Comparison of ENCODE assay signal across 23 mouse cellular contexts in genomic region chr19:8831262-8831661, GRCm38 (mm10). TPM values are rescaled to one million over a fixed set of nuclear protein-coding genes. Genes with fewer than 3 reads are reported as not detected.
DNase-seq lines count a peak whose midpoint lies in the region; ATAC-seq and TF ChIP-seq lines count a peak whose summit lies in the region.
"Had no signal": no experiment of that assay in that cellular context is flagged by ENCODE, and none has a peak within 500 bp of the region (broad histone marks: within the 10 kb centered on the region; RNA-seq: fewer than 3 reads in every experiment).

No protein-coding gene starts in this region.

- H3K9me3 ChIP-seq in midbrain, embryonic 15.5 days, result no peaks in the 10 kb centered on the region
- no peaks in the 10 kb centered on the region for H3K9me3 ChIP-seq in midbrain, embryonic 16.5 days (replicated peaks; ENCODE audit: control insufficient read depth, low read length, poor library complexity, severe bottlenecking)
- H3K9me3 ChIP-seq: embryonic facial prominence, embryonic 12.5 days; hindbrain, embryonic 15.5 days; liver, embryonic 15.5 days; midbrain, embryonic 12.5 days had no signal

- ATAC-seq in midbrain, embryonic 15.5 days (replicated peaks), result 0 out of 2 replicates have a peak, but pooled peaks have one; percentile 19
- ATAC-seq in midbrain, embryonic 16.5 days, result no peak
- ATAC-seq in megakaryocyte progenitor cell, adult 5-6 weeks (replicated peaks; ENCODE audit: poor library complexity), result 0 out of 2 replicates have a peak, but pooled peaks have one; percentile 27
- no peak for ATAC-seq in erythroblast, adult 5-6 weeks (replicated peaks; ENCODE audit: low FRiP score, poor library complexity, severe bottlenecking)
- ATAC-seq: intestine, embryonic 16.5 days had no signal

- peaks cover 3% of the 10 kb centered on the region; the same call in 1 of the 2 replicates for H3K4me1 ChIP-seq in midbrain, embryonic 15.5 days
- H3K4me1 ChIP-seq in midbrain, embryonic 16.5 days (ENCODE audit: control insufficient read depth, insufficient read depth, low read length), result no peaks in the 10 kb centered on the region
- H3K4me1 ChIP-seq: embryonic facial prominence, embryonic 12.5 days; midbrain, embryonic 12.5 days had no signal

- H3K27me3 ChIP-seq in midbrain, embryonic 15.5 days (replicated peaks), result no peaks in the 10 kb centered on the region
- no peaks in the 10 kb centered on the region for H3K27me3 ChIP-seq in midbrain, embryonic 16.5 days (ENCODE audit: control insufficient read depth, insufficient read depth, low read depth, low read length)
- H3K27me3 ChIP-seq: embryonic facial prominence, embryonic 12.5 days; hindbrain, embryonic 15.5 days; liver, embryonic 15.5 days; midbrain, embryonic 12.5 days had no signal

- no peak for DNase-seq in layer of hippocampus, adult 2 months (ENCODE audit: low spot score in 2 of 2)
- DNase-seq in layer of hippocampus, adult 9-10 months (ENCODE audit: low spot score), result no peak
- DNase-seq in urinary bladder, postnatal 25 days (ENCODE audit: low spot score), result no peak
- DNase-seq: adrenal gland, postnatal 36 days; cerebellum, adult 2 months; heart, adult 18-20 months; heart, postnatal 36 days; kidney, postnatal 4 days; lung, postnatal 36 days; thymus, postnatal 36 days had no signal

- H3K27ac ChIP-seq in layer of hippocampus, adult 2 months, result peak overlapping the region; percentile 75
- no peak overlapping the region for H3K27ac ChIP-seq in midbrain, embryonic 15.5 days
- no peak overlapping the region for H3K27ac ChIP-seq in midbrain, embryonic 16.5 days (ENCODE audit: low read length)
- H3K27ac ChIP-seq: embryonic facial prominence, embryonic 12.5 days; hindbrain, embryonic 15.5 days; liver, embryonic 15.5 days; midbrain, embryonic 12.5 days had no signal

- peaks cover 78% of the 10 kb centered on the region for H3K36me3 ChIP-seq in midbrain, embryonic 15.5 days (replicated peaks)
- H3K36me3 ChIP-seq in midbrain, embryonic 16.5 days (ENCODE audit: control insufficient read depth, insufficient read depth, low read length), result peaks cover 53% of the 10 kb centered on the region

- H3K4me2 ChIP-seq in midbrain, embryonic 15.5 days, result no peak overlapping the region
- H3K4me2 ChIP-seq in midbrain, embryonic 16.5 days (ENCODE audit: low read length), result no peak overlapping the region
- H3K4me2 ChIP-seq: embryonic facial prominence, embryonic 12.5 days; hindbrain, embryonic 15.5 days; liver, embryonic 15.5 days; midbrain, embryonic 12.5 days had no signal

- H3K4me3 ChIP-seq in layer of hippocampus, adult 2 months, result no peak overlapping the region
- no peak overlapping the region for H3K4me3 ChIP-seq in midbrain, embryonic 15.5 days
- H3K4me3 ChIP-seq in midbrain, embryonic 16.5 days (ENCODE audit: low read depth, low read length), result no peak overlapping the region
- H3K4me3 ChIP-seq: embryonic facial prominence, embryonic 12.5 days; hindbrain, embryonic 15.5 days; liver, embryonic 15.5 days; midbrain, embryonic 12.5 days had no signal

- H3K9ac ChIP-seq in midbrain, embryonic 15.5 days, result no peak overlapping the region
- H3K9ac ChIP-seq in midbrain, embryonic 16.5 days (ENCODE audit: low read depth, low read length), result no peak overlapping the region
- H3K9ac ChIP-seq: embryonic facial prominence, embryonic 12.5 days; hindbrain, embryonic 15.5 days; liver, embryonic 15.5 days; midbrain, embryonic 12.5 days had no signal

- 80% methylated on average over 11 of the region's 11 CpGs for WGBS in midbrain, embryonic 15.5 days
- 77% methylated on average over 11 of the region's 11 CpGs for whole genome bisulfite sequencing in midbrain, embryonic 16.5 days

- peak; percentile 58 for TF ChIP-seq CTCF in layer of hippocampus, adult 2 months (conservative IDR thresholded peaks at IDR 0.05)

RNA-seq across cellular contexts. Expression of gene AC129217.1, which starts 1.7 kb away (rescaled TPM):
- total RNA-seq in layer of hippocampus, adult 2 months (2021), result 1 to 10 TPM in 1 of 2 experiments, not detected in 1; 3.4 TPM
- not detected in 2 replicates for polyA plus RNA-seq in midbrain, embryonic 15.5 days (2015; fragmentation: Nextera tagmentation; extraction: Ambion mirVana)
- not detected in 2 replicates for polyA plus RNA-seq in midbrain, embryonic 16.5 days (2015; fragmentation: Nextera tagmentation; extraction: Ambion mirVana)
- total RNA-seq in megakaryocyte progenitor cell, adult 5-6 weeks (2015), result 0.76 TPM in 1 of 2 replicates, not detected in the other
- not detected in 2 replicates for total RNA-seq in megakaryocyte progenitor cell, adult 5-6 weeks (2017)
- 4.2 TPM in 1 of 2 replicates, not detected in the other for total RNA-seq in erythroblast, adult 5-6 weeks (2015; ENCODE audit: low replicate concordance)
- 14.8 TPM in 1 of 2 replicates, not detected in the other for total RNA-seq in erythroblast, adult 5-6 weeks (2017; ENCODE audit: low replicate concordance)
- total RNA-seq: common myeloid progenitor, adult 5-6 weeks; heart, adult 18-20 months; heart, postnatal 36 days; left cerebral cortex, postnatal 25 days had no signal
- polyA plus RNA-seq: cerebellum, adult 2 months; embryonic facial prominence, embryonic 12.5 days; hindbrain, embryonic 15.5 days; intestine, embryonic 16.5 days; kidney, embryonic 14.5 days; liver, embryonic 15.5 days; midbrain, embryonic 12.5 days had no signal

RNA-seq across cellular contexts. Expression of gene Bscl2, which starts 6.0 kb away (rescaled TPM):
- 100 to 1,000 TPM; 101 TPM for total RNA-seq in layer of hippocampus, adult 2 months (2021)
- polyA plus RNA-seq in midbrain, embryonic 15.5 days (2015; fragmentation: Nextera tagmentation; extraction: Ambion mirVana), result 100 and 105 TPM in 2 replicates
- polyA plus RNA-seq in midbrain, embryonic 16.5 days (2015; fragmentation: Nextera tagmentation; extraction: Ambion mirVana), result 101 and 105 TPM in 2 replicates
- total RNA-seq in megakaryocyte progenitor cell, adult 5-6 weeks (2015), result 58.3 and 63.4 TPM in 2 replicates
- 28.8 and 31.6 TPM in 2 replicates for total RNA-seq in megakaryocyte progenitor cell, adult 5-6 weeks (2017)
- 28.8 and 40.3 TPM in 2 replicates for total RNA-seq in erythroblast, adult 5-6 weeks (2015; ENCODE audit: low replicate concordance)
- 12.7 and 16.4 TPM in 2 replicates for total RNA-seq in erythroblast, adult 5-6 weeks (2017; ENCODE audit: low replicate concordance)

RNA-seq across cellular contexts. Expression of gene Gng3, which starts 7.7 kb away (rescaled TPM):
- total RNA-seq in layer of hippocampus, adult 2 months (2021), result 100 to 1,000 TPM; 160 TPM
- polyA plus RNA-seq in midbrain, embryonic 15.5 days (2015; fragmentation: Nextera tagmentation; extraction: Ambion mirVana), result 479 and 483 TPM in 2 replicates
- 477 and 539 TPM in 2 replicates for polyA plus RNA-seq in midbrain, embryonic 16.5 days (2015; fragmentation: Nextera tagmentation; extraction: Ambion mirVana)
- total RNA-seq in megakaryocyte progenitor cell, adult 5-6 weeks (2015), result 0.07 and 0.22 TPM in 2 replicates
- total RNA-seq in megakaryocyte progenitor cell, adult 5-6 weeks (2017), result not detected in 2 replicates
- total RNA-seq in erythroblast, adult 5-6 weeks (2015; ENCODE audit: low replicate concordance), result not detected in 2 replicates
- total RNA-seq in erythroblast, adult 5-6 weeks (2017; ENCODE audit: low replicate concordance), result 0.56 TPM in 1 of 2 replicates, not detected in the other
- total RNA-seq: common myeloid progenitor, adult 5-6 weeks; gastrocnemius, adult 8-10 months; heart, adult 18-20 months; heart, postnatal 36 days had no signal

RNA-seq across cellular contexts. Expression of gene Hnrnpul2, which starts 11.5 kb away (rescaled TPM):
- total RNA-seq in layer of hippocampus, adult 2 months (2021), result 100 to 1,000 TPM; 123 to 127 TPM
- polyA plus RNA-seq in midbrain, embryonic 15.5 days (2015; fragmentation: Nextera tagmentation; extraction: Ambion mirVana), result 6.6 and 6.7 TPM in 2 replicates
- polyA plus RNA-seq in midbrain, embryonic 16.5 days (2015; fragmentation: Nextera tagmentation; extraction: Ambion mirVana), result 5.3 and 6.2 TPM in 2 replicates
- total RNA-seq in megakaryocyte progenitor cell, adult 5-6 weeks (2015), result 56.7 and 59.5 TPM in 2 replicates
- total RNA-seq in megakaryocyte progenitor cell, adult 5-6 weeks (2017), result 64.7 and 77.8 TPM in 2 replicates
- 14.4 and 27.4 TPM in 2 replicates for total RNA-seq in erythroblast, adult 5-6 weeks (2015; ENCODE audit: low replicate concordance)
- 42.6 and 58.0 TPM in 2 replicates for total RNA-seq in erythroblast, adult 5-6 weeks (2017; ENCODE audit: low replicate concordance)

RNA-seq across cellular contexts. Expression of gene Ttc9c, which starts 12.1 kb away (rescaled TPM):
- 10 to 100 TPM; 36.5 to 37.9 TPM for total RNA-seq in layer of hippocampus, adult 2 months (2021)
- 59.8 and 60.4 TPM in 2 replicates for polyA plus RNA-seq in midbrain, embryonic 15.5 days (2015; fragmentation: Nextera tagmentation; extraction: Ambion mirVana)
- 55.0 and 61.6 TPM in 2 replicates for polyA plus RNA-seq in midbrain, embryonic 16.5 days (2015; fragmentation: Nextera tagmentation; extraction: Ambion mirVana)
- 29.0 and 31.0 TPM in 2 replicates for total RNA-seq in megakaryocyte progenitor cell, adult 5-6 weeks (2015)
- total RNA-seq in megakaryocyte progenitor cell, adult 5-6 weeks (2017), result 65.6 and 73.3 TPM in 2 replicates
- 10.0 and 13.6 TPM in 2 replicates for total RNA-seq in erythroblast, adult 5-6 weeks (2015; ENCODE audit: low replicate concordance)
- total RNA-seq in erythroblast, adult 5-6 weeks (2017; ENCODE audit: low replicate concordance), result 13.8 and 20.1 TPM in 2 replicates

Comparison
In these comparisons a context has a peak if more than half of its experiments do, and no peak if none do; other contexts are left out.
1. ATAC-seq: peak in midbrain, embryonic 15.5 days (single experiment) and megakaryocyte progenitor cell, adult 5-6 weeks (single experiment); none in midbrain, embryonic 16.5 days (single experiment) and erythroblast, adult 5-6 weeks (single experiment).
2. RNA of gene Gng3, which starts 7.7 kb away (total RNA-seq): 160 TPM in layer of hippocampus, adult 2 months; 0.56 TPM in erythroblast, adult 5-6 weeks and 0.07 to 0.22 TPM in megakaryocyte progenitor cell, adult 5-6 weeks; every median in the first group is over 100 times any median in the second.